Mouse (Mus musculus) heart, embryonic 11.5 days (tissue): ENCODE data around the gene Hsh2d. TPM values are rescaled to one million over a fixed set of nuclear protein-coding genes. Genes with fewer than 3 reads are reported as not detected.

ENCODE experiments used
- ATAC-seq: fragments of 200-750 bp; cut with Nextera tagmentation; replicated peaks from 2 replicates; pipeline ENCODE4 v1.8.0; 2017; ENCODE audit warnings: moderate library complexity; ENCODE audit not compliant: insufficient number of reproducible peaks, low FRiP score, low TSS enrichment
- H3K27ac ChIP-seq: fragments of 300-500 bp; sonication (generic); 2 replicates; pipeline ENCODE4 v1.5.1; 2014; ENCODE audit warnings: mild to moderate bottlenecking, low read depth, low read length
- H3K27me3 ChIP-seq: fragments of 300-500 bp; sonication (generic); 2 replicates; pipeline ENCODE4 v1.6.1; 2014; ENCODE audit warnings: mild to moderate bottlenecking, low read length, mixed read lengths; ENCODE audit not compliant: control insufficient read depth, insufficient read depth
- H3K36me3 ChIP-seq: fragments of 300-500 bp; sonication (generic); 2 replicates; pipeline ENCODE4 v1.6.1; 2014; ENCODE audit warnings: mild to moderate bottlenecking, low read length, moderate library complexity, mixed read lengths; ENCODE audit not compliant: control insufficient read depth, insufficient read depth
- H3K4me1 ChIP-seq: fragments of 300-500 bp; sonication (generic); 2 replicates; pipeline ENCODE4 v1.6.1; 2014; ENCODE audit warnings: low read length; ENCODE audit not compliant: control insufficient read depth, insufficient read depth
- H3K4me2 ChIP-seq: fragments of 300-500 bp; sonication (generic); 2 replicates; pipeline ENCODE4 v1.6.1; 2014; ENCODE audit warnings: mild to moderate bottlenecking, moderate library complexity
- H3K4me3 ChIP-seq: fragments of 300-500 bp; sonication (generic); 2 replicates; pipeline ENCODE4 v1.5.1; 2014; ENCODE audit warnings: low read depth, low read length
- H3K9ac ChIP-seq: fragments of 300-500 bp; sonication (generic); 2 replicates; pipeline ENCODE4 v1.6.1; 2014; ENCODE audit warnings: mild to moderate bottlenecking, low read depth, low read length, moderate library complexity
- H3K9me3 ChIP-seq: fragments of 300-500 bp; sonication (generic); replicated peaks from 2 replicates; pipeline ENCODE4 v1.6.1; 2016; ENCODE audit warnings: low read length; ENCODE audit not compliant: control insufficient read depth
- whole genome bisulfite sequencing: fragments of 180-500 bp; shearing (Covaris S2); extraction: QIAGEN DNeasy Blood & Tissue Kit; methylation state at CpG from one replicate; pipeline ENCODE4 v1.1.7; 2014; ENCODE audit not compliant: insufficient replicate concordance; 5-methylcytosine and 5-hydroxymethylcytosine counted together
- polyA plus RNA-seq: library from polyadenylated mRNA; unstranded; fragments of >200 nt; fragmentation: Nextera tagmentation; extraction: Ambion mirVana; gene quantifications from 2 replicates; pipeline ENCODE4 v1.2.1, GENCODE M21; 2014

Hsh2d gene
- 0.11 TPM in 1 of 2 replicates, not detected in the other for polyA plus RNA-seq

DNA sequence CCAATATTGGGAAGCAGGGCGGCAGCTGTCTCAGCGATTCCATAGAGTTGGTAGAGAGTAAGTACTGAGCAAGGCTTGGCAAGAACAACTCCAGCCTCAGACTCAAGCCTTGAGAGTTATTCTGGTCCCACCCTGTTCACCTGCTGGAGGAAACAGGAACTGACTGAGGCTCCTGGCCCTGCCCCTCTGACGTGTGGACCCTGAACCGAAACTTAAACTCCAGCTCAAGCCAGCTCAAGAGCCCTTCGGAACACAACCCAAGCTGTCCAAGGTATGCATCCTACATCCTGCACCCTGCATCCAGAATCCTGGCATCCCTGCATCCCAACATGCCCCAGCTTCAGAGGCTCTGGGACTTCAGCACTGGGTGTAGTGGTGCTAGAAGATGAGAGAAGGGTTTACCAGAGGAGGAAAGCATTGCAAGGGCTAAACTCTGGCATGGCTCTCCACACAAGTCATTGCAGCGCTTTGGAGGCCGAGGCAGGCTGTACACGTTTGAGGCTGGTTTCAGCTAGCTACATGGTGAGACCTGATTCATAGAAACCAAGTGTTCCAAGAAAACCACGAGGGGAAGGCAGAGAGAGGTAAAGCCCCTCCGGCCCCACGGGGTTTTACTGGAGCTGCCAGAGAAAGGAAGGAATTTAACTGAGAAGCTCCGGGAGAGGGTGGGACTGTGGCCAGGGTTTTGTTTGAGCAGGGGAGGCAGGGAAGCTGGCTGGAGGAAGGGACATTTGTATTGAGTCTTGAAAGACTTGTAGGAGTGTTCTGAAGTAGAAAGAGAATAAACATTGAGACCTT, at the start of gene Hsh2d:
Hsh2d (plus strand) TSS at position 222 of the 798 bp plus-strand sequence.
- no peak for ATAC-seq
- H3K4me3 ChIP-seq = no peak within 1 kb of the TSS
- WGBS = 68% methylated on average over 12 of the region's 12 CpGs

DNA sequence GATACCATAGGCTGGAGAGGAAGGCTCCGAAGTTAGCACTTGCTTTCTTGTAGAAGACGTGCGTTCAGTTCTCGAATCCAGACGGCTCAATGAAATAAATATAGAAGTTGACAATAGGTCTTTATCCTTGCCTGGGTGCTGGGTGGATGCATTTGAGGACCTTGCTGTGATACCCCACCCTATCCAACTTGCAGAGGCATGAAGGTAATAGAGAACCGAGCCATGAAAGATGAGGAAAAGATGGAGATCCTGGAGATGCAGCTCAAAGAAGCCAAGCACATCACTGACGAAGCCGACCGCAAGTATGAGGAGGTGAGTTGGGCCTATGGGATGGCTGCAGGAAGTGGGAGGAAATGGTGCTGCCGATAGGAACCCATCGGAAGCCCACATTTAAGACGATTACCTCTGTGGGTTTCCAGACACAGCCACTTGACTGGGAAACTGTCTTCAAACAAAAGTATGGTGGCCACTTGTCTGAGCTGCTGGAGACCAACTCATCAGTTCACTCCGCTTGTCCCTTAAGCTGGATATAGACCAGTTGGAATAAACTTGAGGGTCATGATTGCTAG, 46.1 kb upstream of the Hsh2d start:
- Histone ChIP-seq H3K4me1 (peaks cover 10% of the 10 kb centered on the region), H3K27ac (no peak overlapping the region), H3K4me3 (no peak overlapping the region), H3K36me3 (peaks cover 83% of the 10 kb centered on the region), H3K9ac (no peak overlapping the region), H3K27me3 (no peaks in the 10 kb centered on the region), H3K9me3 (no peaks in the 10 kb centered on the region), H3K4me2 (no peak overlapping the region)
- 88% methylated on average over 13 of the region's 13 CpGs for WGBS
- ATAC-seq = no peak

More for the DNA sequence above, at the start of gene Hsh2d:
- Histone ChIP-seq H3K27ac (no peak within 1 kb of the TSS), H3K9me3 (no peaks in the 10 kb centered on the region), H3K4me1 (no peaks in the 10 kb centered on the region), H3K9ac (no peak within 1 kb of the TSS), H3K36me3 (no peaks in the 10 kb centered on the region), H3K27me3 (no peaks in the 10 kb centered on the region), H3K4me2 (no peak within 1 kb of the TSS)

DNA sequence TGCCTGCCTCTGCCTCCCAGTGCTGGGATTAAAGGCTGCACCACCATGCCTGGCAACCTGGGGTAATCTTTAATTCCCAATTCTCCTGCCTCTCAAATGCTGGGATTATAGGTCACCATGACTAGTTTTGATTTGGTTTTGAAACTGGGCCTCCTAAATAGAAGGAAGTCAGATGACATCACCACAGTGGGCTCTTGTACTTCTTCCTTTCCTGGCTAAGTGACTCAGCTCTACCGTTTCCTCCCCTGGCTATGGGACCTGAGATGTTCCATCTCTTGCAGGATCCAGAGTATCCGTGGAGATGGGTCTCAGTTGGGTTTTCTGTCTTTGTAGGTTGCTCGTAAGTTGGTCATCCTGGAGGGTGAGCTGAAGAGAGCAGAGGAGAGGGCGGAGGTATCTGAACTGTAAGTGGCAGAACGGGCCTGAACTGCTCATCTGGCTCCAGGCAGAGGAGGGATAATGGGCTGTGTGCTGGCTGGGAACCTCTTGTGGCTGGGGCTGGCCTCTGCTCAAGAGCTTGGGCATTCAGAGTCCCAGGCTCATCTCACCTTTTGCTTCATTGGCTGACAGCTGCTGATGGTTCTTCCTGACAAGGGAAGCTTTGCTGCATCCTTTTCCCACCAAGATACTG, 45.0 kb upstream of the Hsh2d start:
- no peak overlapping the region for H3K27ac ChIP-seq

DNA sequence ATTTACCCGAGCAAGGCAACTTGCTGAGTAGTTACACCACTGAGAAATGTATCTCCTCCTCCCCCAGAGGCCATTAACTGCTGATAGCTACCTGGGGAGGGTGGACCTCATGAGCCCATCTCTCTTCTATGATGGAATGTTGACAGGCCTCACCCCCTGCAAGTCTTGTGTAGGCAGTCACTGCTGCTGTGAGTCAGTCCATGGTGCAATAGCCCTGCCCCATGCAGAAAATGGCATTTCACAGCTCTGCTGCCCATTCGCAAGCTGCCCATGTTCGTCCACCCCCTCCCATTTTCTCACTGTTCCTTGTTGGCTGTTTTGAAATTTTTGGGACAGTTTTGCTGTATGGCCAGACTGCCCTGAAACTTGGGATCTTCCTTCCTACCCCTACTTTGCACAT, 43.9 kb upstream of the Hsh2d start:
- H3K36me3 ChIP-seq = peaks cover 80% of the 10 kb centered on the region
- H3K9ac ChIP-seq = no peak overlapping the region
- no peak for ATAC-seq

More for the DNA sequence above, 45.0 kb upstream of the Hsh2d start:
- Histone ChIP-seq H3K36me3 (peaks cover 79% of the 10 kb centered on the region), H3K9me3 (no peaks in the 10 kb centered on the region), H3K4me3 (no peak overlapping the region), H3K4me1 (peaks cover 10% of the 10 kb centered on the region), H3K27me3 (no peaks in the 10 kb centered on the region), H3K9ac (no peak overlapping the region), H3K4me2 (no peak overlapping the region)
- 82% methylated on average over 5 of the region's 5 CpGs for WGBS
- ATAC-seq = no peak

DNA sequence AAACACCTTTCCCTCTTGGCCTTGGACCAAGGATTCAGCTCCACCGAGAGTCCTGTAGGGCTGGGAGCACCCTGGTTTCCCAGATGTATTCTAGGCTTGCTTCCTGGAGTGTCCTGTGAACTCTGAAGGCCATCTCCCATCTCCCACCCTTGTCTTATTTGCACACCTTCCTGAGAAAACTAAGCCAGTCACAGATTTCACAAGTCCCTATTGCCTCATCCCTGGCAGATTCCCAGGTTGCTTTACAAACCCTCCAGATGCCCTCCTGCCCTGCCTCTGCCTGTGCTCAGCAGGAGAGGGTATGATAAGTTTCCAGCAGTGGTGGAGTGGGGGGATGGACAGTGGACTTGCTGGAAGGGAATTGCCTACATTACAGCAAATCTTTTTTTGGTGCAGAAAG, 43.4 kb upstream of the Hsh2d start:
- H3K27ac ChIP-seq = no peak overlapping the region
- 76% methylated on average over 1 of the region's 1 CpGs for WGBS

More for the DNA sequence above, 43.9 kb upstream of the Hsh2d start:
- Histone ChIP-seq H3K4me1 (peaks cover 10% of the 10 kb centered on the region), H3K4me3 (no peak overlapping the region), H3K9me3 (no peaks in the 10 kb centered on the region), H3K27me3 (no peaks in the 10 kb centered on the region), H3K4me2 (no peak overlapping the region), H3K27ac (no peak overlapping the region)
- WGBS = 81% methylated on average over 3 of the region's 3 CpGs

DNA sequence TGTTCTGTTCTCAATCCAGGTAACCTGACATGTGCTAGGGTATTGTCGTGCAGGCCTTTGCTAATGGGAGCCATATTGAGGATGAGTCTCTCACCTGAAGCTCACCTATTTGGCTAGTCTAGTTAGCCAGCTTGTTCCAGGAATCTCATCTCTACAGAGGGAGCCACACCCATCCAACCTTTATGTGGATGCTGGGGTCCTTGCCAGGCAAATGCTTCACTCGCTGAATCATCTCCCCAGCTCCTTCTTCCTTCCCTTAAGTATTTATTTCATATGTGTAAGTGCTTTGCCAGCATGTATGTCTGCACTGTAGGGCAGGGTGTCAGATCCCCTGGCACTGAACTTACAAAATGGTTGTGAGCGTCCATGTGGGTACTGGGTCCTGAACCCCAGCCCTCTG, 42.9 kb upstream of the Hsh2d start:
- Histone ChIP-seq H3K4me3 (no peak overlapping the region), H3K27me3 (no peaks in the 10 kb centered on the region), H3K4me1 (peaks cover 10% of the 10 kb centered on the region), H3K9me3 (no peaks in the 10 kb centered on the region), H3K9ac (no peak overlapping the region), H3K27ac (no peak overlapping the region), H3K4me2 (no peak overlapping the region), H3K36me3 (peaks cover 81% of the 10 kb centered on the region)
- 78% methylated on average over 3 of the region's 3 CpGs for WGBS
- no peak for ATAC-seq

More for the DNA sequence above, 43.4 kb upstream of the Hsh2d start:
- no peak overlapping the region for H3K4me2 ChIP-seq
- peaks cover 10% of the 10 kb centered on the region for H3K4me1 ChIP-seq
- no peak for ATAC-seq
- peaks cover 79% of the 10 kb centered on the region for H3K36me3 ChIP-seq
- no peaks in the 10 kb centered on the region for H3K27me3 ChIP-seq
- no peaks in the 10 kb centered on the region for H3K9me3 ChIP-seq
- H3K4me3 ChIP-seq = no peak overlapping the region
- no peak overlapping the region for H3K9ac ChIP-seq

DNA sequence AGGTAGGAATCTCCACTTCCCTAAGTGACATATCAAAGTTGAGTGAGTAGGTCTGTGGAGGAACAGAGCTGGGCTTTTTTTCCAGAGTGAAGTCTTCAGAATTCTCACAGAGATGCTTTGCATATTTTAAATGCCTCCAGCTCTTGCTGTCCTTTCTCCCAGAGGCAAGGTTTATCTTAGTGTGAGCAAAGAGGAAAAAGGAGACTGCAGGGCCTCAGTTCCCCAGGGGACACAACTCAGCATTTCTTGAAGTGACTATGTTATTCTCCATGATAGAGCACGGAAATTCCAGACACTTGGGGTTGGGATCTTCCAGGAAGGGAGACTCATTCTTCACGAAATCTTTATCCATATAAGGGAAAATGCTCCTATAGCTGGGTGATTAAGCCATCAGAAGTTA, 42.2 kb upstream of the Hsh2d start:
- Histone ChIP-seq H3K27me3 (no peaks in the 10 kb centered on the region), H3K9ac (no peak overlapping the region), H3K4me2 (no peak overlapping the region), H3K27ac (peak overlapping the region; percentile 1; the same call in 1 of the 2 replicates), H3K4me1 (peaks cover 10% of the 10 kb centered on the region), H3K9me3 (no peaks in the 10 kb centered on the region), H3K36me3 (peaks cover 74% of the 10 kb centered on the region), H3K4me3 (no peak overlapping the region)
- 35% methylated on average over 2 of the region's 2 CpGs for WGBS
- ATAC-seq = no peak

DNA sequence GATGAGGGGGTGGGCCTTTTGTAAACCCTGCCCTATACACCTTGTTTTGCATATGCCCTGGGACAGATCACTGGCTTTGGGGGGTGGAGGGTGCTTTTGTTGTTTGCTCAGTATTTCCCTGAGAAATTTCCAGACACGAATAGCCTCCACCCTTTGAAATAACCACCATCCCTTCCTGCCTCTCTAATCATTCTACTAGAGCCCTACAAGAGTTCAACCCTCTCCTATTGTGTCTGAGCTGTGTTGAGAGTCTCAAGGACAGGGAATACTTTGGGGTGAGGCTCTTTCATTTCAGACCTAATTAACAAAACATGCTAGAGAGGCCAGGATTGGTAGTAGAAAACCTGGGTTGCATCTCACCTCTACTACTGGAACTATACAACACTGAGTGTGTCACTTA, 40.4 kb upstream of the Hsh2d start:
- no peak overlapping the region for H3K27ac ChIP-seq
- peaks cover 58% of the 10 kb centered on the region for H3K36me3 ChIP-seq
- peaks cover 10% of the 10 kb centered on the region for H3K4me1 ChIP-seq
- no peaks in the 10 kb centered on the region for H3K27me3 ChIP-seq
- no peaks in the 10 kb centered on the region for H3K9me3 ChIP-seq
- WGBS = 83% methylated on average over 1 of the region's 1 CpGs
- no peak for ATAC-seq
- no peak overlapping the region for H3K4me2 ChIP-seq
- no peak overlapping the region for H3K4me3 ChIP-seq
- H3K9ac ChIP-seq = no peak overlapping the region
